Mouse (Mus musculus) forebrain, embryonic 16.5 days (tissue): ENCODE measurements around the gene Wasf1. TPM values are rescaled to one million over a fixed set of nuclear protein-coding genes. Genes with fewer than 3 reads are reported as not detected.
A peak's percentile ranks its signal among the peaks of the same experiment; 100 is the strongest.

Experiments used
- ATAC-seq: fragments of 200-750 bp; cut with Nextera tagmentation; 2 replicates; pipeline ENCODE4 v1.8.0; 2017; ENCODE audit warnings: mild to moderate bottlenecking, moderate library complexity
- H3K27ac ChIP-seq: fragments of 300-500 bp; sonication (generic); 2 replicates; pipeline ENCODE4 v1.5.1; 2014; ENCODE audit warnings: low read length, control low read depth
- H3K27me3 ChIP-seq: fragments of 300-500 bp; sonication (generic); replicated peaks from 2 replicates; pipeline ENCODE4 v1.6.1; 2014; ENCODE audit warnings: low read length; ENCODE audit not compliant: control insufficient read depth, insufficient read depth
- H3K36me3 ChIP-seq: fragments of 300-500 bp; sonication (generic); 2 replicates; pipeline ENCODE4 v1.6.1; 2014; ENCODE audit not compliant: control insufficient read depth, insufficient read depth
- H3K4me1 ChIP-seq: fragments of 300-500 bp; sonication (generic); replicated peaks from 2 replicates; pipeline ENCODE4 v1.6.1; 2014; ENCODE audit warnings: low read length; ENCODE audit not compliant: control insufficient read depth, insufficient read depth
- H3K4me2 ChIP-seq: fragments of 300-500 bp; sonication (generic); 2 replicates; pipeline ENCODE4 v1.6.1; 2014; ENCODE audit warnings: mild to moderate bottlenecking, low read length, control low read depth
- H3K4me3 ChIP-seq: fragments of 300-500 bp; sonication (generic); replicated peaks from 2 replicates; pipeline ENCODE4 v1.5.1; 2014; ENCODE audit warnings: mild to moderate bottlenecking, low read length, control low read depth
- H3K9ac ChIP-seq: fragments of 300-500 bp; sonication (generic); replicated peaks from 2 replicates; pipeline ENCODE4 v1.6.1; 2014; ENCODE audit warnings: low read depth, low read length, control low read depth
- H3K9me3 ChIP-seq: fragments of 300-500 bp; sonication (generic); 2 replicates; pipeline ENCODE4 v1.6.1; 2016; ENCODE audit warnings: low read length; ENCODE audit not compliant: control insufficient read depth
- WGBS: fragments of 180-500 bp; shearing (Covaris S2); extraction: QIAGEN DNeasy Blood & Tissue Kit; methylation state at CpG from one replicate; pipeline ENCODE4 v1.1.7; 2014; 5-methylcytosine and 5-hydroxymethylcytosine counted together
- polyA plus RNA-seq: library from polyadenylated mRNA; unstranded; fragments of >200 nt; fragmentation: Nextera tagmentation; extraction: Ambion mirVana; gene quantifications from 2 replicates; pipeline ENCODE4 v1.2.1, GENCODE M21; 2015

The Wasf1 gene
- polyA plus RNA-seq, 1 experiment from 2014 or later: 105 TPM

DNA sequence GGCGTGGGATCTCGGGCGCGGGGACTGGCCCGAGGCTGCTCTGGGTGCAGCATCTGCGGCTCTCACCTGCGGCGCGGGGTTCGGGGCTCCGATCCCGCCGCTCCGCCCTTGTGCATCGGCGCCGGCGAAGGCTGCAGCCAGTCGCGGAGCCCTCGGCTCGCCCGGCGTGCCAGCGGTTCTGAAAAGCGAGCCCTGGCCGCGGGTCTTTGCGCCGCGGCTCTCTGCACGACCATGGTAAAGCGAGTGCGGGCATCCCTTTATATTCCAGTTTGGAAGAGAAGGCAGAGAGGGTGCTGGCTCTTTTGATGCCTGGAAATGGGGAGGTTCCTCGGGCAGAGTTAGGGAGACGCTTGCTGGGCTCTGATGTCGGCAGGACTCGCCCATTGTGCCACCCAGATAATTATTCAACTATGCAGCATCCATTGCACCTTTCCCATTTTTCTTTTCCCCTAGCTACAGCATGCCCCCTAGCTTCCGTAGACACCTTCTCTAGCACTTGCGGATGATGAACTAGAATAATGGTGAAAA, 1.1 kb downstream of the Wasf1 start:
- H3K36me3 ChIP-seq: no peaks in the 10 kb centered on the region
- H3K27ac ChIP-seq: peak overlapping the region; percentile 99
- WGBS: under 1% methylated on average over 33 of the region's 40 CpGs
- no peaks in the 10 kb centered on the region for H3K27me3 ChIP-seq
- peak overlapping the region; percentile 96 for H3K4me3 ChIP-seq
- H3K9me3 ChIP-seq: no peaks in the 10 kb centered on the region
- H3K4me1 ChIP-seq: peaks cover 14% of the 10 kb centered on the region
- H3K4me2 ChIP-seq: peak overlapping the region; percentile 53
- peak; percentile 9 for ATAC-seq
- H3K9ac ChIP-seq: peak overlapping the region; percentile 95

- WGBS: 32% methylated on average over 7 of the region's 7 CpGs
- Histone ChIP-seq H3K27me3 (no peaks in the 10 kb centered on the region), H3K4me3 (peak overlapping the region; percentile 32), H3K4me2 (peak overlapping the region; percentile 52), H3K9ac (no peak overlapping the region), H3K27ac (no peak overlapping the region), H3K36me3 (no peaks in the 10 kb centered on the region), H3K9me3 (no peaks in the 10 kb centered on the region), H3K4me1 (peaks cover 14% of the 10 kb centered on the region)
- no peak for ATAC-seq
Observed at GRCm38 (mm10) chr10:40885432-40885831, 2.2 kb downstream of the Wasf1 start.

DNA sequence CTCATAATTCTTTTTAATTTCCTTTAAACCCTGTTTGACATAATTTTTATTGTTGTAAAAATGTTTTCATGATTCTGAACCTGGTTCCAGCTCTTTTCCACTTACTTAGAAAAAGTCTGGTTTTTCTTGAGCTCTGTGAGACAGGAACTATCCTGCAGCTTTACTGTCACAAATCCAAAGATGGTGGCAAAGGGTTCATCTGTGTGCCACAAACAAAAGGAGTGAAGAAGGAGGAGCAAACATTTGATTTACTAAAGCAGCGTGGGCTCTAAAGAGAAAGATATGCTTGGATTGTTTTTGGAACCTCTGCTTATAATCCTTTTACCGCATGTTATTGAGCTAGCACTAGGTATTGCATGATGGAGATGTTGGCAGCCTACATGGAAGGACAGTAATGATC, 4.0 kb downstream of the Wasf1 start:
- Histone ChIP-seq H3K27me3 (no peaks in the 10 kb centered on the region), H3K9me3 (no peaks in the 10 kb centered on the region), H3K36me3 (no peaks in the 10 kb centered on the region), H3K4me1 (no peaks in the 10 kb centered on the region), H3K4me3 (no peak overlapping the region), H3K4me2 (no peak overlapping the region), H3K27ac (no peak overlapping the region), H3K9ac (no peak overlapping the region)
- ATAC-seq: no peak
- WGBS: 72% methylated on average over 2 of the region's 2 CpGs

DNA sequence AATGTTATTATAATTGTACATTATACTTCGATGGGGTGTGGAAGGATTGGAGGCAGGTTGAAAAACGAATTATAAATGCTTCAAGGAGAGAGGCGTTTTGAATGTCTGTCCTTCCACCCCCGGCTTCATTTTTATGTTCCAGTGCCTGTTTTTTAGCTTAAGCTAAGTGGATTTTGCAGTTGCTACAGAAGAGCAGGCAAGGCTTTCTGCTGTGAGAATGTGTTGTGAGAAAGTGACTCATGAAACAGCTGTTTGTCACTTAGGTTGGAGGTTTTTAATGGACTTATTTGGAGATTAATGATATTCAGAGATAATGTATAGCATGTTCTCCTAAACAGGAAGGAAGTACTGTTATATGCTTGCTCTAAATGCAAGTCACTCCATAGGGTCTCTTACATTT, 5.9 kb downstream of the Wasf1 start:
- ATAC-seq: no peak
- Histone ChIP-seq H3K9ac (no peak overlapping the region), H3K9me3 (no peaks in the 10 kb centered on the region), H3K27me3 (no peaks in the 10 kb centered on the region), H3K4me3 (no peak overlapping the region), H3K36me3 (no peaks in the 10 kb centered on the region), H3K27ac (no peak overlapping the region), H3K4me2 (no peak overlapping the region), H3K4me1 (0 out of 2 replicates have a peak, but pooled peaks cover 4% of the 10 kb centered on the region)
- WGBS: 90% methylated on average over 4 of the region's 4 CpGs

DNA sequence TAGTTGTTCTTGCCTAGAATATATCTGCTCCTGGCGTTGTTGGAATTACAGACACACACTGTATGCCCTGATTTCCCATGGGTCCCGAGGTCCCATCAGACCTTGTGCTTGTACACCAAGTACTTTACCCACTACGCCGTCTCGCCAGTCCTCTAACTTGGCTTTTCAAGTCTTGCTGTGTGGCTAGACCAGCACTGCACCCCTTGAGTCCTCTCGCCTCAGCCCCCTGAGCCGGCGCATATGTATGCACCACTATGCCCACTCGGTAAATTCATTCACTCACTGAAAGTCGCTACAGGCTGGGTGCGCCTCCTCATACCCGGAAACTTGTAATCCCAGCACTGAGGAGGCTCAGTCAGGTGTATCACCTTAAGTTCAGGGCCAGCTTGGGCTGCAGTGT, 12.5 kb downstream of the Wasf1 start:
- Histone ChIP-seq H3K4me2 (no peak overlapping the region), H3K4me3 (no peak overlapping the region), H3K27me3 (no peaks in the 10 kb centered on the region), H3K4me1 (peaks cover 4% of the 10 kb centered on the region; the same call in 1 of the 2 replicates), H3K36me3 (no peaks in the 10 kb centered on the region), H3K9ac (no peak overlapping the region), H3K9me3 (no peaks in the 10 kb centered on the region), H3K27ac (no peak overlapping the region)
- ATAC-seq: no peak
- WGBS: 95% methylated on average over 12 of the region's 12 CpGs

- no peak overlapping the region for H3K27ac ChIP-seq
Observed at GRCm38 (mm10) chr10:40896656-40897055, 13.4 kb downstream of the Wasf1 start.

GRCm38 (mm10) chr10:40901786-40902185, 18.5 kb downstream of the Wasf1 start:
- H3K4me3 ChIP-seq: no peak overlapping the region
- no peaks in the 10 kb centered on the region for H3K9me3 ChIP-seq
- H3K36me3 ChIP-seq: no peaks in the 10 kb centered on the region
- H3K27ac ChIP-seq: no peak overlapping the region
- no peak overlapping the region for H3K9ac ChIP-seq
- no peak overlapping the region for H3K4me2 ChIP-seq
- ATAC-seq: no peak
- no peaks in the 10 kb centered on the region for H3K27me3 ChIP-seq
- WGBS: 96% methylated on average over 4 of the region's 4 CpGs
- H3K4me1 ChIP-seq: peaks cover 7% of the 10 kb centered on the region; the same call in 1 of the 2 replicates

More at GRCm38 (mm10) chr10:40896656-40897055, 13.4 kb downstream of the Wasf1 start:
- Histone ChIP-seq H3K9ac (no peak overlapping the region), H3K4me2 (no peak overlapping the region), H3K9me3 (no peaks in the 10 kb centered on the region), H3K4me3 (no peak overlapping the region), H3K27me3 (no peaks in the 10 kb centered on the region), H3K4me1 (peaks cover 4% of the 10 kb centered on the region; the same call in 1 of the 2 replicates), H3K36me3 (no peaks in the 10 kb centered on the region)
- 78% methylated on average over 5 of the region's 5 CpGs for WGBS
- no peak for ATAC-seq

- Histone ChIP-seq H3K4me2 (no peak overlapping the region), H3K4me1 (0 out of 2 replicates have a peak, but pooled peaks cover 7% of the 10 kb centered on the region), H3K27ac (no peak overlapping the region), H3K9ac (no peak overlapping the region), H3K9me3 (no peaks in the 10 kb centered on the region), H3K36me3 (no peaks in the 10 kb centered on the region), H3K4me3 (no peak overlapping the region), H3K27me3 (no peaks in the 10 kb centered on the region)
- no peak for ATAC-seq
- WGBS: 86% methylated on average over 1 of the region's 1 CpGs
Observed at GRCm38 (mm10) chr10:40906131-40906530, 22.9 kb downstream of the Wasf1 start.

GRCm38 (mm10) chr10:40906802-40907201, 23.5 kb downstream of the Wasf1 start:
- Histone ChIP-seq H3K9ac (no peak overlapping the region), H3K36me3 (no peaks in the 10 kb centered on the region), H3K9me3 (no peaks in the 10 kb centered on the region), H3K4me1 (0 out of 2 replicates have a peak, but pooled peaks cover 7% of the 10 kb centered on the region), H3K27ac (no peak overlapping the region), H3K4me2 (no peak overlapping the region), H3K4me3 (no peak overlapping the region), H3K27me3 (no peaks in the 10 kb centered on the region)
- WGBS: 86% methylated on average over 7 of the region's 7 CpGs
- ATAC-seq: no peak

DNA sequence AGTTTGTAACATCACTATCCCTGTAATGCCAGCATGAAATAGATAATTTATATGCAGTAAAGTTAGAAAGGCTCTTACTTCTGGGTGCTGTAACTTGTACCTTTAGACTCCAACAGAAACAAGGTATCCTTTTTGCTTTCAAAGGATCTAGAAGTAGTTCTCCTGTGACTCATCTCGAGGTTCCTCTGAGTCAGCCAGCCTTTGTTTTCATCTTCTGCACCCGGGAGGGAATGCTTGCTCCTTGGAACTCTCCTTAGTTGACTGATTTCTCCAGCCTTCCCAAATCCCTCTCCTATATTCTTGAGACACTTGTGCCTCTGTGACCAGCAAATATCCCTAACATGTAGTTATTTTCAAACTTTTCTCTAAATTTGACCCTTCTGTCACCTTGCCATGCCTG, 25.3 kb downstream of the Wasf1 start:
- Histone ChIP-seq H3K4me2 (no peak overlapping the region), H3K9ac (no peak overlapping the region), H3K27me3 (no peaks in the 10 kb centered on the region), H3K36me3 (no peaks in the 10 kb centered on the region), H3K27ac (no peak overlapping the region), H3K9me3 (no peaks in the 10 kb centered on the region), H3K4me3 (no peak overlapping the region), H3K4me1 (0 out of 2 replicates have a peak, but pooled peaks cover 2% of the 10 kb centered on the region)
- no peak for ATAC-seq
- 42% methylated on average over 2 of the region's 2 CpGs for WGBS
